Mouse (Mus musculus) limb, embryonic 14.5 days (tissue): ENCODE results near the gene Rln3. TPM values are rescaled to one million over a fixed set of nuclear protein-coding genes. Genes with fewer than 3 reads are reported as not detected.
A peak's percentile ranks its signal among the peaks of the same experiment; 100 is the strongest.

Experiments
- ATAC-seq: fragments of 200-750 bp; cut with Nextera tagmentation; 2 replicates; pipeline ENCODE4 v1.8.0; 2017; ENCODE audit warnings: low read depth, moderate number of reproducible peaks, moderate TSS enrichment; ENCODE audit not compliant: low FRiP score
- DNase-seq: peaks from one replicate; pipeline ENCODE4 v3.0.0-alpha.2; 2015; ENCODE audit warnings: low spot score
- H3K27ac ChIP-seq: fragments of 300-500 bp; sonication (generic); replicated peaks from 2 replicates; pipeline ENCODE4 v1.5.1; 2014; ENCODE audit warnings: low read depth, mild to moderate bottlenecking, low read length, moderate library complexity, mixed read lengths
- H3K27me3 ChIP-seq: fragments of 300-500 bp; sonication (generic); 2 replicates; pipeline ENCODE4 v1.6.1; 2014; ENCODE audit warnings: low read length, mixed read lengths; ENCODE audit not compliant: control insufficient read depth, insufficient read depth
- H3K36me3 ChIP-seq: fragments of 300-500 bp; sonication (generic); 2 replicates; pipeline ENCODE4 v1.6.1; 2014; ENCODE audit warnings: mild to moderate bottlenecking, low read length, moderate library complexity, mixed read lengths; ENCODE audit not compliant: control insufficient read depth, insufficient read depth
- H3K4me1 ChIP-seq: fragments of 300-500 bp; sonication (generic); 2 replicates; pipeline ENCODE4 v1.6.1; 2014; ENCODE audit warnings: antibody characterized with exemption, low read length, mixed read lengths; ENCODE audit not compliant: control insufficient read depth, insufficient read depth
- H3K4me2 ChIP-seq: fragments of 300-500 bp; sonication (generic); replicated peaks from 2 replicates; pipeline ENCODE4 v1.6.1; 2014; ENCODE audit warnings: low read depth, mild to moderate bottlenecking, low read length, moderate library complexity; ENCODE audit not compliant: severe bottlenecking
- H3K4me3 ChIP-seq: fragments of 300-500 bp; sonication (generic); replicated peaks from 2 replicates; pipeline ENCODE4 v1.5.1; 2014; ENCODE audit warnings: low read length
- H3K9ac ChIP-seq: fragments of 300-500 bp; sonication (generic); 2 replicates; pipeline ENCODE4 v1.6.1; 2014; ENCODE audit warnings: mild to moderate bottlenecking, low read depth, low read length, moderate library complexity; ENCODE audit not compliant: severe bottlenecking
- H3K9me3 ChIP-seq: fragments of 300-500 bp; sonication (generic); 2 replicates; pipeline ENCODE4 v1.6.1; 2016; ENCODE audit warnings: low read length; ENCODE audit not compliant: control insufficient read depth
- POLR2A ChIP-seq: fragments of 200-500 bp; IDR thresholded peaks from 2 replicates; pipeline ENCODE4 v1.8.0; 2012; ENCODE audit warnings: inconsistent platforms, mild to moderate bottlenecking, moderate library complexity, borderline replicate concordance; ENCODE audit not compliant: insufficient read depth, insufficient read length; ENCODE audit errors: extremely low read depth
- WGBS: fragments of 180-500 bp; shearing (Covaris S2); extraction: QIAGEN DNeasy Blood & Tissue Kit; methylation state at CpG from one replicate; pipeline ENCODE4 v1.1.7; 2014; 5-methylcytosine and 5-hydroxymethylcytosine counted together
- polyA plus RNA-seq, 2 experiments: library from polyadenylated mRNA; depleted of rRNA in 1 of 2; stranded (reverse) in 1 of 2; unstranded in 1 of 2; fragments of >200 nt; fragmentation: Nextera tagmentation in 1 of 2; extraction: Ambion mirVana in 1 of 2; gene quantifications; 2 replicates each; pipeline versions ENCODE4 v1.2.1 to v1.2.3; 2012 to 2014

Rln3 gene
- polyA plus RNA-seq, 2 experiments = not detected

- Histone ChIP-seq H3K9ac (peak within 1 kb of the TSS; percentile 96), H3K4me2 (peak within 1 kb of the TSS; percentile 76), H3K4me1 (peaks cover 9% of the 10 kb centered on the region; the same call in 1 of the 2 replicates), H3K27ac (peak within 1 kb of the TSS; percentile 98), H3K9me3 (no peaks in the 10 kb centered on the region), H3K27me3 (no peaks in the 10 kb centered on the region), H3K36me3 (no peaks in the 10 kb centered on the region), H3K4me3 (peak within 1 kb of the TSS; percentile 99)
- ATAC-seq (peak; percentile 96), DNase-seq (peak; percentile 100)
- peak; percentile 60; the same call in 1 of the 2 replicates for TF ChIP-seq POLR2A
- under 1% methylated on average over 49 of the region's 51 CpGs for WGBS
These were observed 21.6 kb upstream of the Rln3 start, which contains the start of gene Rfx1 for GRCm38 (mm10) chr8:84066291-84066930. Gene Rfx1 (plus strand): TSS chr8:84066834.

GRCm38 (mm10) chr8:84065457-84066072, 20.8 kb upstream of the Rln3 start:
- TF ChIP-seq POLR2A = no peak
- Histone ChIP-seq H3K9me3 (no peaks in the 10 kb centered on the region), H3K4me2 (peak overlapping the region; percentile 76), H3K9ac (peak overlapping the region; percentile 61), H3K27ac (peak overlapping the region; percentile 59), H3K27me3 (no peaks in the 10 kb centered on the region), H3K36me3 (no peaks in the 10 kb centered on the region), H3K4me1 (peaks cover 9% of the 10 kb centered on the region; the same call in 1 of the 2 replicates), H3K4me3 (peak overlapping the region; percentile 99)
- no peak for DNase-seq
- no peak for ATAC-seq
- WGBS = 29% methylated on average over 5 of the region's 5 CpGs

GRCm38 (mm10) chr8:84065037-84065436, 20.2 kb upstream of the Rln3 start, which contains the start of gene Gm10643:
Gene Gm10643 (minus strand): TSS chr8:84065137.
- no peaks in the 10 kb centered on the region for H3K9me3 ChIP-seq
- peak within 1 kb of the TSS; percentile 61 for H3K9ac ChIP-seq
- H3K4me3 ChIP-seq = peak within 1 kb of the TSS; percentile 99
- H3K4me2 ChIP-seq = peak within 1 kb of the TSS; percentile 76
- H3K27ac ChIP-seq = peak within 1 kb of the TSS; percentile 59
- 93% methylated on average over 1 of the region's 1 CpGs for WGBS
- no peak for TF ChIP-seq POLR2A
- H3K36me3 ChIP-seq = no peaks in the 10 kb centered on the region
- peaks cover 9% of the 10 kb centered on the region; the same call in 1 of the 2 replicates for H3K4me1 ChIP-seq
- H3K27me3 ChIP-seq = no peaks in the 10 kb centered on the region
- DNase-seq (no peak), ATAC-seq (no peak)

GRCm38 (mm10) chr8:84063861-84064610, 19.2 kb upstream of the Rln3 start:
- DNase-seq = no peak
- no peak for ATAC-seq
- Histone ChIP-seq H3K4me2 (no peak overlapping the region), H3K9ac (no peak overlapping the region), H3K9me3 (no peaks in the 10 kb centered on the region), H3K36me3 (no peaks in the 10 kb centered on the region), H3K27me3 (no peaks in the 10 kb centered on the region), H3K4me3 (no peak overlapping the region), H3K27ac (no peak overlapping the region), H3K4me1 (peaks cover 9% of the 10 kb centered on the region; the same call in 1 of the 2 replicates)
- 69% methylated on average over 8 of the region's 8 CpGs for WGBS
- TF ChIP-seq POLR2A = no peak

- no peaks in the 10 kb centered on the region for H3K36me3 ChIP-seq
- no peaks in the 10 kb centered on the region for H3K4me1 ChIP-seq
- 86% methylated on average over 2 of the region's 2 CpGs for WGBS
- no peak for TF ChIP-seq POLR2A
- ATAC-seq = no peak
- no peak overlapping the region for H3K4me2 ChIP-seq
- H3K27me3 ChIP-seq = no peaks in the 10 kb centered on the region
- H3K4me3 ChIP-seq = no peak overlapping the region
- no peaks in the 10 kb centered on the region for H3K9me3 ChIP-seq
- DNase-seq = no peak
- H3K9ac ChIP-seq = no peak overlapping the region
- no peak overlapping the region for H3K27ac ChIP-seq
These were observed 15.4 kb upstream of the Rln3 start for GRCm38 (mm10) chr8:84060245-84060644.
